Mouse (Mus musculus) lung, embryonic 16.5 days (tissue): Measurements from ENCODE around the gene Slit3. TPM values are rescaled to one million over a fixed set of nuclear protein-coding genes. Genes with fewer than 3 reads are reported as not detected.

Experiments used
- ATAC-seq: fragments of 200-750 bp; cut with Nextera tagmentation; 2 replicates; pipeline ENCODE4 v1.8.0; 2017; ENCODE audit warnings: low read depth, mild to moderate bottlenecking, moderate library complexity
- H3K27ac ChIP-seq: fragments of 300-500 bp; sonication (generic); 2 replicates; pipeline ENCODE4 v1.5.1; 2014; ENCODE audit warnings: mild to moderate bottlenecking, control low read depth, low read length
- H3K27me3 ChIP-seq: fragments of 300-500 bp; sonication (generic); 2 replicates; pipeline ENCODE4 v1.6.1; 2014; ENCODE audit warnings: low read depth, low read length, mixed read lengths; ENCODE audit not compliant: control insufficient read depth, insufficient read depth
- H3K36me3 ChIP-seq: fragments of 300-500 bp; sonication (generic); 2 replicates; pipeline ENCODE4 v1.6.1; 2014; ENCODE audit warnings: low read length; ENCODE audit not compliant: control insufficient read depth, insufficient read depth
- H3K4me1 ChIP-seq: fragments of 300-500 bp; sonication (generic); replicated peaks from 2 replicates; pipeline ENCODE4 v1.6.1; 2014; ENCODE audit warnings: low read length, mixed read lengths; ENCODE audit not compliant: control insufficient read depth, insufficient read depth
- H3K4me2 ChIP-seq: fragments of 300-500 bp; sonication (generic); 2 replicates; pipeline ENCODE4 v1.6.1; 2014; ENCODE audit warnings: low read depth, low read length, control low read depth
- H3K4me3 ChIP-seq: fragments of 300-500 bp; sonication (generic); 2 replicates; pipeline ENCODE4 v1.5.1; 2014; ENCODE audit warnings: mild to moderate bottlenecking, low read length, control low read depth
- H3K9ac ChIP-seq: fragments of 300-500 bp; sonication (generic); 2 replicates; pipeline ENCODE4 v1.6.1; 2014; ENCODE audit warnings: low read length, control low read depth
- H3K9me3 ChIP-seq: fragments of 300-500 bp; sonication (generic); 2 replicates; pipeline ENCODE4 v1.6.1; 2016; ENCODE audit warnings: low read length; ENCODE audit not compliant: control insufficient read depth
- WGBS: fragments of 180-500 bp; shearing (Covaris S2); extraction: QIAGEN DNeasy Blood & Tissue Kit; methylation state at CpG from one replicate; pipeline ENCODE4 v1.1.7; 2014; 5-methylcytosine and 5-hydroxymethylcytosine counted together
- polyA plus RNA-seq: library from polyadenylated mRNA; unstranded; fragments of >200 nt; fragmentation: Nextera tagmentation; extraction: Ambion mirVana; gene quantifications from 2 replicates; pipeline ENCODE4 v1.2.1, GENCODE M21; 2015

The Slit3 gene
- polyA plus RNA-seq, 1 experiment from 2014 or later, result 9.1 TPM

GRCm38 (mm10) chr11:35670746-35671145 lies 549.7 kb downstream of the Slit3 start:
- Histone ChIP-seq H3K27ac (no peak overlapping the region), H3K9me3 (no peaks in the 10 kb centered on the region), H3K27me3 (no peaks in the 10 kb centered on the region), H3K36me3 (no peaks in the 10 kb centered on the region), H3K4me2 (no peak overlapping the region), H3K9ac (no peak overlapping the region), H3K4me3 (no peak overlapping the region), H3K4me1 (no peaks in the 10 kb centered on the region)
- WGBS, result 70% methylated on average over 3 of the region's 3 CpGs
- no peak for ATAC-seq

- no peak overlapping the region for H3K4me2 ChIP-seq
- H3K27me3 ChIP-seq, result no peaks in the 10 kb centered on the region
- ATAC-seq, result no peak
- H3K9ac ChIP-seq, result no peak overlapping the region
- whole genome bisulfite sequencing, result 84% methylated on average over 7 of the region's 7 CpGs
- H3K9me3 ChIP-seq, result no peaks in the 10 kb centered on the region
- H3K36me3 ChIP-seq, result no peaks in the 10 kb centered on the region
- H3K4me3 ChIP-seq, result no peak overlapping the region
- no peak overlapping the region for H3K27ac ChIP-seq
- no peaks in the 10 kb centered on the region for H3K4me1 ChIP-seq
Measured at GRCm38 (mm10) chr11:35673050-35673449, 552.0 kb downstream of the Slit3 start.

GRCm38 (mm10) chr11:35674242-35674641 lies 553.2 kb downstream of the Slit3 start:
- ATAC-seq, result no peak
- Histone ChIP-seq H3K4me1 (no peaks in the 10 kb centered on the region), H3K27me3 (no peaks in the 10 kb centered on the region), H3K4me3 (no peak overlapping the region), H3K36me3 (no peaks in the 10 kb centered on the region), H3K9me3 (no peaks in the 10 kb centered on the region), H3K9ac (no peak overlapping the region), H3K27ac (no peak overlapping the region), H3K4me2 (no peak overlapping the region)
- WGBS, result 89% methylated on average over 9 of the region's 9 CpGs

GRCm38 (mm10) chr11:35676744-35677143 lies 555.7 kb downstream of the Slit3 start:
- Histone ChIP-seq H3K4me1 (no peaks in the 10 kb centered on the region), H3K27me3 (no peaks in the 10 kb centered on the region), H3K27ac (no peak overlapping the region), H3K4me3 (no peak overlapping the region), H3K36me3 (no peaks in the 10 kb centered on the region), H3K4me2 (no peak overlapping the region), H3K9me3 (no peaks in the 10 kb centered on the region), H3K9ac (no peak overlapping the region)
- ATAC-seq, result no peak
- WGBS, result 53% methylated on average over 4 of the region's 4 CpGs

- Histone ChIP-seq H3K27ac (no peak overlapping the region), H3K4me2 (no peak overlapping the region), H3K27me3 (no peaks in the 10 kb centered on the region), H3K4me1 (no peaks in the 10 kb centered on the region), H3K36me3 (no peaks in the 10 kb centered on the region), H3K9ac (no peak overlapping the region), H3K9me3 (no peaks in the 10 kb centered on the region), H3K4me3 (no peak overlapping the region)
- no peak for ATAC-seq
- WGBS, result 80% methylated on average over 5 of the region's 5 CpGs
Measured at GRCm38 (mm10) chr11:35679976-35680375, 559.0 kb downstream of the Slit3 start.

- no peak overlapping the region for H3K27ac ChIP-seq
- H3K4me3 ChIP-seq, result no peak overlapping the region
- no peaks in the 10 kb centered on the region for H3K9me3 ChIP-seq
- 76% methylated on average over 6 of the region's 6 CpGs for WGBS
- H3K27me3 ChIP-seq, result no peaks in the 10 kb centered on the region
- H3K4me2 ChIP-seq, result no peak overlapping the region
- H3K4me1 ChIP-seq, result no peaks in the 10 kb centered on the region
- no peaks in the 10 kb centered on the region; the same call in 1 of the 2 replicates for H3K36me3 ChIP-seq
- ATAC-seq, result no peak
- H3K9ac ChIP-seq, result no peak overlapping the region
Measured at GRCm38 (mm10) chr11:35687316-35687715, 566.3 kb downstream of the Slit3 start.

GRCm38 (mm10) chr11:35690515-35691281 lies 569.7 kb downstream of the Slit3 start:
- 61% methylated on average over 7 of the region's 7 CpGs for WGBS
- H3K4me3 ChIP-seq, result no peak overlapping the region

GRCm38 (mm10) chr11:35693136-35693535 lies 572.1 kb downstream of the Slit3 start:
- H3K27ac ChIP-seq, result no peak overlapping the region
- no peak; the same call in 1 of the 2 replicates for ATAC-seq
- no peaks in the 10 kb centered on the region for H3K27me3 ChIP-seq
- no peaks in the 10 kb centered on the region for H3K4me1 ChIP-seq
- no peak overlapping the region for H3K4me3 ChIP-seq
- H3K4me2 ChIP-seq, result no peak overlapping the region
- H3K9ac ChIP-seq, result no peak overlapping the region
- no peaks in the 10 kb centered on the region; the same call in 1 of the 2 replicates for H3K36me3 ChIP-seq
- WGBS, result 13% methylated on average over 5 of the region's 5 CpGs
- no peaks in the 10 kb centered on the region for H3K9me3 ChIP-seq

More at GRCm38 (mm10) chr11:35690515-35691281, 569.7 kb downstream of the Slit3 start:
- no peak overlapping the region for H3K9ac ChIP-seq
- no peaks in the 10 kb centered on the region for H3K27me3 ChIP-seq
- H3K36me3 ChIP-seq, result no peaks in the 10 kb centered on the region; the same call in 1 of the 2 replicates
- H3K4me2 ChIP-seq, result no peak overlapping the region
- H3K4me1 ChIP-seq, result no peaks in the 10 kb centered on the region
- no peak overlapping the region for H3K27ac ChIP-seq
- no peak for ATAC-seq
- H3K9me3 ChIP-seq, result no peaks in the 10 kb centered on the region

GRCm38 (mm10) chr11:35693625-35694024 lies 572.6 kb downstream of the Slit3 start:
- H3K4me2 ChIP-seq, result no peak overlapping the region
- no peaks in the 10 kb centered on the region; the same call in 1 of the 2 replicates for H3K36me3 ChIP-seq
- no peaks in the 10 kb centered on the region for H3K4me1 ChIP-seq
- 0 out of 2 replicates have a peak, but pooled peaks have one; percentile 28 for ATAC-seq
- H3K27me3 ChIP-seq, result no peaks in the 10 kb centered on the region
- no peaks in the 10 kb centered on the region for H3K9me3 ChIP-seq
- 78% methylated on average over 7 of the region's 7 CpGs for WGBS
- no peak overlapping the region for H3K27ac ChIP-seq
- no peak overlapping the region for H3K9ac ChIP-seq
- H3K4me3 ChIP-seq, result no peak overlapping the region
